Mouse (Mus musculus) layer of hippocampus, adult 2 months (tissue): ENCODE measurements at regions not wholly inside any gene's neighbourhood (a gene's known extent, or its start where the extent isn't known, plus 50 kb on each side); places are given as distances from the start of the nearest gene placed in this dataset.

Source experiments
- DNase-seq, 2 experiments: peaks; one replicate each; pipeline ENCODE4 v3.0.0; 2022; ENCODE audit warnings: low spot score in 2 of 2
- H3K27ac ChIP-seq: fragments of 200-600 bp; 2 replicates; pipeline ENCODE4 v1.8.1; 2022
- H3K4me3 ChIP-seq: fragments of 200-600 bp; 2 replicates; pipeline ENCODE4 v1.8.1; 2022; ENCODE audit warnings: mild to moderate bottlenecking
- CTCF ChIP-seq: fragments of 200-600 bp; conservative IDR thresholded peaks from 2 replicates; pipeline ENCODE4 v1.8.1; 2022; ENCODE audit warnings: antibody characterized with exemption, mild to moderate bottlenecking, moderate library complexity

DNA sequence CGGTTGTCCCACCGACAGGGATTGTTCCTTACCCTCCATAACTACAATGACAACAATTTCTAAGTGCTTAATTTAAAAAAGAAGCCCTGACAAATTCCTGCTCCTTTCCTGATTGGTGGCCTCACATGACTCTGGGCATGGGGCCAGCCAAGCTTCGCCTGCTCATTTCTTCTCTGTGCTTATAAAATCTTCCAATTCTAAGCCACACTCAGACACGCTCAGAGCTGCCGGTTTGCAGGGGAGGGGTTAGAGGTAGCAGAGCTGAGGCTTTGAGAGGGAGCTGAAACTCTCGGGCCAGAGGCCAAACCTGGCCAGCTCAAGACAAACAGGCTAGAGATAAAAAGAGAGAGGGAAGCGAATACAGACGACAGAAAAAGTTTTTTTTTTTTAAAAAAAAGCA is 286.6 kb downstream of the H2al1j start:
- TF ChIP-seq CTCF, result no peak
- H3K4me3 ChIP-seq, result no peak overlapping the region
- no peak overlapping the region for H3K27ac ChIP-seq
- DNase-seq, result no peak

DNA sequence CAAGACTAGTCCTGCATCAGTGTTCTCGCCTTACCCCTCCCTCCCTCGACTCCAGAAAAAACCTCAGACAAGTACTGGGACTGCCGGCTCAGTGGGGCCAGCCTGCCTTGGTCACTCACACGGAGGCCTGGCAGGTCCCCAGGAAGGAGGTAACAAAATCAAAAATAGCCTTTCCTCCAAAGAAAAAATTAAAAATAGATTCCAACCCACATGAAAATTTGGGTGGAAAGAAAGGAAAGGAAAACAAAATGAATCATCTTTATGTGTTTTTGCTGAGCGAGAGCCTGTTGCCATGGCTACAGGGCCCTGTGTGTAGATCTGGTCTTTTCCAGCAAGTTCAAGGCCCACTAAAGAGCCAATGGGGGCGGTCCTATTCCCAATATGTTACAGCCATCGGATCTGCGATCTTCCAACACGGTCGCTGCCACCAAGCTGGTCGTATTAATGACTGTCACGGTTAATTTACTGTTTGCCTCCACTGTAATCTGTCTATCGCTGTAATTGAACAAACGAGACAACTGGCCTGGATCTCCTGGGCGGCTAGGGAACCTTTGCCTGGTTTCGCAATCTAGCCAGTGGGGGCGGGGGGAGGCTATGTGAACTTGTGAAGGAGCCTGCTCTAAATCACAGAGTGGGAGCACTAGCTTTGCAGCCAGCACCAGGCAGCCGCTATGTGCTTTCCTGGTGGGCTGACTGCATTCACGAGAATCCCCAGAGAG is 293.6 kb downstream of the H2al1j start:
- Histone ChIP-seq H3K27ac (no peak overlapping the region), H3K4me3 (no peak overlapping the region; the same call in 1 of the 2 replicates)
- TF ChIP-seq CTCF, result no peak
- DNase-seq, result peak; percentile 22 to 33

DNA sequence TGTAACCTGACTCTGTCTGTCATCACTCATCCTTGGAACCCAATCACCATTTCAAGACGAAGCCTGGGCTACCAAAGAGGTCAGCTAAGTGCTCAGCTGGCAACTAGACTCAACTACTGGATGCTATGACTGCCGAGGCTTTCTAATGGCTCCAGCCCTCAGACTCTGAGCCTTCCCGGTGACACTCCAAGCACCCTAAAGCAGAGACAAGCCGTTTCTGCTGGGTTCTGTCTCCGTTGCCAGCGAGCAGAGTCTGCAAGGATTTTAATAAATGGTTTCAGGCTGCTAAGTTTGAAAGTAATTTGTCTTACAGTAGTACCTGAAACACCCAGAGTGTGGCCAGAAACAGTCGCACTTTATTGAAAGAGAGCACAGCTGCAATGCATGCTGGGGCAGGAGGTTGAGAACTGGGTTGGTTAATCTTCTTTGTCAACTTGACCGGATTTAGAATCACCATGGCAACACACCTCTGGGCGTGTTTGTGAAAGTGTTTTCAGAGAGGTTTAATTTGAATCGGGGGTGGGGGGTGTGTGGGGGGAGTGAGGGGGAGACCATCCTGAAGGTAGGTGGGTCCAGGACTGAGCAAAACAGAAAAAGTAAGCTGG is 298.8 kb downstream of the H2al1j start:
- no peak for TF ChIP-seq CTCF
- Histone ChIP-seq H3K27ac (no peak overlapping the region), H3K4me3 (no peak overlapping the region)
- DNase-seq, result no peak

DNA sequence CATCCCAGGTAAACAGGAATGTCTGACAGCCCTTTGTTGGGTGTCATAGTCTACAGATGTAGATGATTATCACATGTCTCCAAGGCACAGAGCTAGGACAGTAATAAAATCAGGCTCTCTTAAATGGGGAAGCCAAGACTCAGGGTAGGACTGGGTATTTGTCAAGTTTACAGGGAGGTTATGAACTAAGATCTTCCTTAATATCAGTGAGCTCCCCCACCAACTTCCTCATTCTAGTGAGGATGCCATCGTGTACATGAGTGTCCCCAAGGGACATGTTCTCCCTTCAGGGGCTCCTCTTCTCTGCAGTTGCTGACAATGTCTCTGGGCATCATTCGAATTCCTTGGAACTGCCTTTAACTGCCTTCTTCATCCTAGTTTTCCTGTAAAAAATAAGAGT is 301.7 kb downstream of the H2al1j start:
- no peak for TF ChIP-seq CTCF
- Histone ChIP-seq H3K4me3 (no peak overlapping the region), H3K27ac (no peak overlapping the region)
- no peak for DNase-seq

DNA sequence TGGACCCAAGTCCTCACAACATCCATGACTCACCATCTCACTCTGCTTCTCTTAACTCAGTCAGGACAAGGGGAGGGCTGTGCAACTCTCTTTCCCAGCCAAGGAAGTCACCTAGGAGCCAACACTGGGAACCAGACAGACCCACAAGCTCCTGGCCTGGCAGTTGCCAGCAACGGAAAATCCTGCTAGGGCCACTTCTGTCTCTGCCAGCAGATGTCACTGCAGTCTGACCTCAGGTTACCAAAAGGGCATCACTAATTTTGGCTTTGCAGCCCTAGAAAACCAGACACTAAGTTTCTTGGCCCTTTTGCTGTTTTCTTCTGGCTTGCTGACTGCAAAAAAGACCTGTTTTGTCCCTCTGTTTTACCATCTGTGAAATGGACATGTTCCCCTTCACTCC is 302.3 kb downstream of the H2al1j start:
- no peak overlapping the region for H3K27ac ChIP-seq
- no peak for DNase-seq
- peak; percentile 66 for TF ChIP-seq CTCF
- H3K4me3 ChIP-seq, result no peak overlapping the region

DNA sequence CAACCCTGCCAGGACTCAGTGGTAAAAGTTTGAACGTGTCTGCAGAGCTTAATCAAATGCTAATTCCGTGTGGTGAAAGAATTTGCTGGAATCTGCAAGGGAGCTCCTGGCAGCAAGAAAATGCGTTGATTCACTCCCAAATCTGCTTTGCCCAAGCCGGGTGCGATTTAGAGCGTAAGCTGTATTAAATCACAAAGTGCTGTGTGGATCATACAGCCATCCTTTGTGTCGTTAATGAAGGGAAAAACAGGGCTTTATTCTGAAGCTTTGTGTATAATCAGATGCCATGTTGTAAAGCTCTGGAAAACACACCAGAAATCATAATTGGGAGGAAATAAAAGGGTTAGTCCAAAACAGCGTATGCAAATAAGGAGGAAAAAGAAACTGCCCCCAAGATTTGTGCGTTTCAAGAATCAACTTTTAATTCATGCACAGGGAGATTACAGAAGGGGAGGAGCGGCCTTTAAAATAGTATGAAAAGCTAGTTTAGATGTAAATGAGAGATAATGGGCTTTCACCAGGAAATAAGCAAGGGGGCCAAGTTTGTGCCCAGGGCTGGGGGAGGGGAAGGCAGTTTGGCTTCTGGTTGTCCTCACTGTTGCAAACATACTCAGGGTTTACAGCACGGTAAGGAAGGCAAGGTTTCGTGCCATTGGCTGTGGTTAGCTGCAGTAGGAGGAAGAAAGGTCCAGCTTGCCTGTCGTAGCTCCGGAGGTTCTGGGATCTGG is 303.7 kb downstream of the H2al1j start:
- no peak for TF ChIP-seq CTCF
- Histone ChIP-seq H3K4me3 (no peak overlapping the region), H3K27ac (peak overlapping the region; percentile 62)
- DNase-seq, result peak; percentile 17 to 59

DNA sequence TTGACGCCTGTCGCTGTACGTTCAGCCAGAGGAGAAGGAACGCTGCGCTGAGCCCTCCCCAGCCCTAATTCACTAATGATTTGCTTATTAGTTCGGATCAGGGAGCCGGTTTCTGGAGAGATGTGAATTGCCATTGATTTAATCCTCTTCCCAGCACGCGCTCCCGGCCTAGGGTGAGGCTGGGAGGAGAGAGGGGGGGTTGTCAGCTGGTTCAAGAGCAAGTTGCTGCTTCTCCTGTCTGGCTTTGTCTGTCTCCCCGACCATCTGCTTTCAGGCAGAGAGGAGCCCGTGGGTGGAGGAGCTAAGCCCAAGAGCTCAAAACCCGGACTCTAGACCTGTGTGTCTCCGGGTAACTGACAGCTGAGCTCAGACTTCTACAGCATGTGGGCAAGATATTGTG is 304.4 kb downstream of the H2al1j start:
- Histone ChIP-seq H3K4me3 (no peak overlapping the region; the same call in 1 of the 2 replicates), H3K27ac (peak overlapping the region; percentile 62; the same call in 1 of the 2 replicates)
- TF ChIP-seq CTCF, result no peak
- DNase-seq, result no peak

DNA sequence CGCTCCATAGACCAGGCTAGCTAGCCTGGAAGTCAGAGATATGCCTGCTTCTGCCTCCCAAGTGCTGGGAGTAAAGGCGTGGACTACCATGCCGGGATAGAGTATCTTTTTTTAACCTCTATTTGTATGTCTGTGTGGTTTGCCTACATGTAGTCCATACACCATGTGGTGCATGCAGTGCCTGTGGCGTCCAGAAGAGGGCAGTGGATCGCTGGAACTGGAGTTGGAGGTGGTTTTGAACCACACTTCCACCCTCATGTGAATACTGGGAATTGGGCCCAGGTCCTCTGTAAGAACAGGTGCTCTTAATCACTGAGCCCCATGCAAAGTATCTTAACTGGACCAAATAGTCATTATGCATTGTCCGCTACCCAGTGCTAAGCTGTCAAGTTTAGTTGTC is 306.2 kb downstream of the H2al1j start:
- DNase-seq, result no peak
- Histone ChIP-seq H3K27ac (no peak overlapping the region), H3K4me3 (no peak overlapping the region)
- TF ChIP-seq CTCF, result peak; percentile 69

DNA sequence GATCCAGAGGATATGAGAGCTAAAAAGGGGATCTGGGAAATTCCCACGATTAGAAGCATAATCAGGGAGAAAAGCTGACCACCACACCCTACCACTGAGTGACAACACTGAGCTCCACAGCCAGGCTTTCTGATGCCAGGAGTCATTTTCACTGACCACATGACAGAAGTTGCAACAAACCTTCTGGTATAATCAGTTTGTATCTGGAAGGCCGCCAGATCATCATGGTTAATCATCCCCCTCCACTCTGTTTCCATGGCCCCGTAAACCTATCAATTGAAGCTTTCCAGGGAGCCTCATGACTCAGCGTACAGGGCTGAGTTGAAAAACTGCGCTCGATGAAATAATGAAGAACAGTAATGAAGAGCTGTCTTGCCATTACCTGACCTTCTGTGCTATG is 316.9 kb downstream of the H2al1j start:
- Histone ChIP-seq H3K27ac (no peak overlapping the region), H3K4me3 (no peak overlapping the region)
- DNase-seq, result no peak
- TF ChIP-seq CTCF, result no peak

DNA sequence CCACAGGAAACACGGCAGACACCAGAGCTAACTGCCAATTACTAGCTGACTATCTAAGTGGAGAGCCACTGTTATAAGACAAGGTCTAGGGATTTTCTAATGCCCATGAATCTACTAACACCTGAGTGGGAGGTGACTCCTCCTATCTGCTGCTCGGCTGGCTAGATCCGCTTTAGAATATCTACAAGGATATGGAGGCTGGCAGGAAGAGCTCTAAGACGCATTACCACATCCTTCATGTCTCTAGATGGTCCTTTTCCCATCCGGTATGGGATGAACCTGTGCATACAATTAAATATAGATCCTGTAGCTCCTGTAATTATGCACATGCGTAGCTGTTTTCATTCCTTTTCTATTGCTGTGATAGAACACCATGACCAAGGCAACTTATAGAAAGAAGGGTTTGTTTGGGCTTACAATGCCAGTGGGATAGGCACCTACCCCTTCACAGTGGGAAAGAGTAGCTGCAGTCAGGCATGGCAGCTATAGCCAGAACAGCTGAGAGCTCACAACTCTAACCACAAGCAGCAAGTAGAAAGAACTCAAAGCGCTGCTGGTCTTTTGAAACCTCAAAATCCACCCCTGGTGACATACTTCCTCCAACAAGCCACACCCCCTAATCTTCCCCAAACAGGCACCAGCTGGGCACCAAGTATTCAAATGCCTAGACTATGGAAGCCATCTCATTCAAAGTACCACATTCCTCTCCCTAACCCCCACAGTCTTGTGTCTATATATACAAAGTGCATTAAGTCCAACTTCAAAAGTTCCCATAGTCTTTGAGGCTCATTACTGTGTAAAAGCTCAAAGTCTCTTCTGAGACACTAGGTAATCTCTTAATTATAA is 319.3 kb downstream of the H2al1j start:
- no peak for DNase-seq
- Histone ChIP-seq H3K27ac (no peak overlapping the region), H3K4me3 (no peak overlapping the region)
- no peak for TF ChIP-seq CTCF

DNA sequence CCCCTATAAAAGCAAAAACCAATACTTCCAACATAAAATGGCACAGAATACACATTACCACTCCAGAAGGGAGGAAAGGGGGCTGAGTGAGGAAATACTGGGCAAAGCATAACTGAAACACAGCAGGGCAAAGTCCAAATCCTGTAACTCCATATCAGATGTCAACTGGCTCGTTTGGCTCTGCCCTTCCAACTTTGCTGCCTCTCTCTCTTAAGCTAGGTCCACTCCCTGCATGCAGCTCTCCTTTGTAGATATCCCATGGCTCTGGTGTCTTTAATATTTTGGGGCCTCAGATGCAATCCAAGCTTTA is 319.9 kb downstream of the H2al1j start:
- no peak for DNase-seq
- H3K4me3 ChIP-seq, result no peak overlapping the region
- no peak for TF ChIP-seq CTCF
- no peak overlapping the region for H3K27ac ChIP-seq

DNA sequence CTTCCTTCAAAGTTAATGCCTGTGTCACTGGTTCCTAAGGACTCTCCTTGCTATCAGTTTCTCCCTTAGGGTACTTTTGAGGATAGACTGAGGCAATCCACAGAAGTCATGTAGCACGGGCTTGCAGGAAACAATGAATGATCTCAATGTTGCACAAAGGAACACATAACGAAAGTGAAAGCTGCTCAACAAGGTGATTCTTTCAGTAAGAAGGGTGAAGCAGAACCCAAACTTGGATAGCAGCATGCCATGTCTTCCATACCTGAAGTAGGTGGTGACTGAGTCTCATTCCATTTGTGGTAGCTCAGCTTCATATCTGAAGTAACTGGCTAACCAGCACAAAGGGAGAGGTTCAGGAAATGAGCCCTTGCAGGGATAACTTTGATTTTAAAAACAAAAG is 325.7 kb downstream of the H2al1j start:
- no peak for DNase-seq
- Histone ChIP-seq H3K4me3 (no peak overlapping the region), H3K27ac (no peak overlapping the region)
- TF ChIP-seq CTCF, result no peak

DNA sequence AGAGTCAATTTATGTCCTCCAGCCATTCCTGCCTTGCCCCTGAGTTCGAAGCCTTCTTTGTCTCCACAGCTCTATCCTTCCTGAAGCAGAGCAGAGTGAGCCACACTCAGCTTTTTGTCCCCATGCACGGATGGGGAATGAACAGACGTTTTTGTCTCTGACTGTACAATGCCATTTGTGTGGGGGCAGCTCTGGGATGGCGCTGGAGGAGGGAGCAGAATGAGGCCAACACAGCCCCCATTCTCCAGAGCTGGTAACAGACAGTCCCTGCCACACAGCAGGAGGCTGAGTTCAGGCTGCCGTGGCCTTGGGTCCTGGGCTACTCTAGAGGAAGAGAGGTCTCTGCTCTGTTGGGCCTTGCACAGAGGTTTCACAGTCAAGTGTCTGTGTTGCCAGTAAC is 327.4 kb downstream of the H2al1j start:
- H3K27ac ChIP-seq, result peak overlapping the region; percentile 65
- no peak overlapping the region for H3K4me3 ChIP-seq
- no peak for TF ChIP-seq CTCF
- peak; percentile 44 to 65 for DNase-seq
